Mouse (Mus musculus) liver, adult 2 months (tissue): Measurements from ENCODE around the gene Ddx1.

Experiments
- CTCF ChIP-seq: fragments of 200-500 bp; IDR thresholded peaks from 2 replicates; pipeline ENCODE4 v1.5.1; 2011; ENCODE audit warnings: low read depth, low read length, control low read depth
- POLR2A ChIP-seq: fragments of 200-500 bp; IDR thresholded peaks from 2 replicates; pipeline ENCODE4 v1.6.1; 2011; ENCODE audit warnings: low read length, control low read depth; ENCODE audit not compliant: insufficient read depth; ENCODE audit errors: extremely low read depth

GRCm38 (mm10) chr12:13291453-13291852 is 42.4 kb upstream of the Ddx1 start:
- TF ChIP-seq CTCF: no peak
- no peak for TF ChIP-seq POLR2A
